Mouse (Mus musculus) bone marrow macrophage, adult 2 months (primary cell): Measurements from ENCODE around the gene Ism2. TPM values are rescaled to one million over a fixed set of nuclear protein-coding genes. Genes with fewer than 3 reads are reported as not detected.
"Not testable (repeated sequence)": the region's sequence is repeated elsewhere in the genome, so short reads cannot be mapped to it uniquely, and the experiment has no call there.

Experiments
- H3K27ac ChIP-seq: 2 replicates; pipeline ENCODE4 v1.5.1; 2012; ENCODE audit warnings: low read depth, low read length; ENCODE audit not compliant: insufficient read depth
- H3K4me1 ChIP-seq: 2 replicates; pipeline ENCODE4 v1.6.1; 2012; ENCODE audit warnings: low read length; ENCODE audit not compliant: control insufficient read depth, insufficient read depth
- H3K4me3 ChIP-seq: 2 replicates; pipeline ENCODE4 v1.5.1; 2012; ENCODE audit warnings: mild to moderate bottlenecking, low read length, moderate library complexity; ENCODE audit not compliant: insufficient read depth
- CTCF ChIP-seq: IDR thresholded peaks from 2 replicates; pipeline ENCODE4 v1.5.1; 2012; ENCODE audit warnings: low read depth, mild to moderate bottlenecking, low read length, moderate library complexity
- POLR2A ChIP-seq: IDR thresholded peaks from 2 replicates; pipeline ENCODE4 v1.6.1; 2012; ENCODE audit warnings: mild to moderate bottlenecking, low read depth, low read length, borderline replicate concordance
- polyA plus RNA-seq: library from polyadenylated mRNA; stranded (reverse); fragments of >200 nt; gene quantifications from 2 replicates; pipeline ENCODE4 v1.2.4, GENCODE M21; 2012; ENCODE audit not compliant: missing spikeins, insufficient read depth, insufficient read length

Gene Ism2
- polyA plus RNA-seq, 1 experiment: not detected

GRCm38 (mm10) chr12:87328025-87328424 is 28.5 kb upstream of the Ism2 start:
- peaks cover 43% of the 10 kb centered on the region for H3K4me1 ChIP-seq
- H3K4me3 ChIP-seq: no peak overlapping the region
- no peak overlapping the region for H3K27ac ChIP-seq
- no peak for TF ChIP-seq CTCF
- TF ChIP-seq POLR2A: no peak

- TF ChIP-seq POLR2A: no peak
- H3K4me3 ChIP-seq: no peak overlapping the region
- no peak overlapping the region for H3K27ac ChIP-seq
- peaks cover 42% of the 10 kb centered on the region for H3K4me1 ChIP-seq
Observed at GRCm38 (mm10) chr12:87327610-87328009, 28.1 kb upstream of the Ism2 start.

GRCm38 (mm10) chr12:87325452-87325851 is 25.9 kb upstream of the Ism2 start:
- no peak overlapping the region for H3K27ac ChIP-seq
- H3K4me3 ChIP-seq: no peak overlapping the region
- TF ChIP-seq CTCF: no peak
- no peak for TF ChIP-seq POLR2A
- peaks cover 30% of the 10 kb centered on the region for H3K4me1 ChIP-seq

- Histone ChIP-seq H3K27ac (no peak overlapping the region), H3K4me1 (0 out of 2 replicates have a peak, but pooled peaks cover 2% of the 10 kb centered on the region), H3K4me3 (no peak overlapping the region)
- TF ChIP-seq CTCF (no peak), POLR2A (no peak)
Observed at GRCm38 (mm10) chr12:87319229-87319628, 19.7 kb upstream of the Ism2 start.

GRCm38 (mm10) chr12:87317951-87318350 is 18.4 kb upstream of the Ism2 start:
- H3K4me3 ChIP-seq: no peak overlapping the region
- TF ChIP-seq POLR2A (no peak), CTCF (no peak)
- 0 out of 2 replicates have a peak, but pooled peaks cover 2% of the 10 kb centered on the region for H3K4me1 ChIP-seq
- no peak overlapping the region for H3K27ac ChIP-seq

- Histone ChIP-seq H3K4me3 (no peak overlapping the region), H3K27ac (no peak overlapping the region), H3K4me1 (no peaks in the 10 kb centered on the region)
- no peak for TF ChIP-seq POLR2A
Observed at GRCm38 (mm10) chr12:87313098-87313497, 13.6 kb upstream of the Ism2 start.

- not testable (repeated sequence) for H3K4me3 ChIP-seq, H3K4me1 ChIP-seq, H3K27ac ChIP-seq
Observed at GRCm38 (mm10) chr12:87306584-87306844, 7.0 kb upstream of the Ism2 start.

- no peak overlapping the region for H3K27ac ChIP-seq
- TF ChIP-seq CTCF (no peak), POLR2A (no peak)
- no peak overlapping the region for H3K4me3 ChIP-seq
- H3K4me1 ChIP-seq: no peaks in the 10 kb centered on the region
Observed at GRCm38 (mm10) chr12:87305767-87306583, 6.5 kb upstream of the Ism2 start.

- H3K27ac ChIP-seq: no peak overlapping the region
- no peak overlapping the region for H3K4me3 ChIP-seq
- no peak for TF ChIP-seq POLR2A
- TF ChIP-seq CTCF: no peak
- H3K4me1 ChIP-seq: no peaks in the 10 kb centered on the region
Observed at GRCm38 (mm10) chr12:87301189-87301588, 1.7 kb upstream of the Ism2 start.

- TF ChIP-seq POLR2A (no peak), CTCF (no peak)
Observed at GRCm38 (mm10) chr12:87300441-87300690, 861 bp upstream of the Ism2 start.

GRCm38 (mm10) chr12:87299037-87299656 is 358 bp downstream of the Ism2 start:
- H3K4me3 ChIP-seq: peak overlapping the region; percentile 66
- no peak overlapping the region for H3K27ac ChIP-seq
- no peak for TF ChIP-seq CTCF
- H3K4me1 ChIP-seq: no peaks in the 10 kb centered on the region

More at GRCm38 (mm10) chr12:87300441-87300690, 861 bp upstream of the Ism2 start:
- no peak overlapping the region for H3K27ac ChIP-seq
- H3K4me1 ChIP-seq: no peaks in the 10 kb centered on the region
- peak overlapping the region; percentile 66 for H3K4me3 ChIP-seq
